Mouse (Mus musculus) heart, postnatal 0 days (tissue): Measurements from ENCODE around the gene Zfp37.

Experiments
- CTCF ChIP-seq: IDR thresholded peaks from 2 replicates; pipeline ENCODE4 v1.5.1; 2016; ENCODE audit warnings: antibody characterized with exemption, control low read depth, low read depth
- EP300 ChIP-seq: IDR thresholded peaks from 2 replicates; pipeline ENCODE4 v1.6.1; 2016; ENCODE audit warnings: antibody characterized with exemption, low read depth

DNA sequence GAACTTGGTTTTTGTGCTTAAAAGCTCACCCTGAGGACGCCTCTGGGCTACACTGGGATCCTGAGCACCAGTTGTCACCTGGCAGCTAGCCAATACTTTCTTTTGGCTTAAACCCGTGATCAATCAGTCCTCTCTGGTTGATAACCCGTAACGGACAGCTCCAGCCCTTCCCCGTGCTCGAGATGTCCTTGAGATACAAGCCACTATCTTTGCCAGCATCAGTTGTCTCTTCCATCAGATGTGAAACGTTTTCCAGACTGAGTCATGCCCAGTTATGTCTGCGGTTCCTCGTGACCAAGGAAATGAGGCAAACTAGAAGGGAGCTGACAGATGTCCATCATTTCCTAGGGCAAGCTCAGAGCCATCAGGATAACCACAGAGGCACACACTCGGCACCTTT is 36.3 kb upstream of the Zfp37 start:
- no peak for TF ChIP-seq CTCF
- TF ChIP-seq EP300: no peak
